Mouse (Mus musculus) heart, embryonic 13.5 days (tissue): Measurements from ENCODE around the gene Nol10. TPM values are rescaled to one million over a fixed set of nuclear protein-coding genes. Genes with fewer than 3 reads are reported as not detected.

Source experiments
- ATAC-seq: fragments of 200-750 bp; cut with Nextera tagmentation; 2 replicates; pipeline ENCODE4 v1.8.0; 2017; ENCODE audit warnings: moderate TSS enrichment; ENCODE audit not compliant: insufficient number of reproducible peaks, low FRiP score, low TSS enrichment; ENCODE audit errors: extremely low read depth
- H3K27ac ChIP-seq: fragments of 300-500 bp; sonication (generic); replicated peaks from 2 replicates; pipeline ENCODE4 v1.5.1; 2015; ENCODE audit warnings: moderate library complexity, mild to moderate bottlenecking, inconsistent platforms
- H3K27me3 ChIP-seq: fragments of 300-500 bp; sonication (generic); replicated peaks from 2 replicates; pipeline ENCODE4 v1.6.1; 2015; ENCODE audit warnings: mild to moderate bottlenecking, inconsistent platforms
- H3K36me3 ChIP-seq: fragments of 300-500 bp; sonication (generic); 2 replicates; pipeline ENCODE4 v1.6.1; 2015; ENCODE audit warnings: mild to moderate bottlenecking, inconsistent platforms
- H3K4me1 ChIP-seq: fragments of 300-500 bp; sonication (generic); 2 replicates; pipeline ENCODE4 v1.6.1; 2015; ENCODE audit warnings: inconsistent platforms
- H3K4me2 ChIP-seq: fragments of 300-500 bp; sonication (generic); 2 replicates; pipeline ENCODE4 v1.6.1; 2015; ENCODE audit warnings: inconsistent platforms, mild to moderate bottlenecking, moderate library complexity
- H3K4me3 ChIP-seq: fragments of 300-500 bp; sonication (generic); 2 replicates; pipeline ENCODE4 v1.5.1; 2015; ENCODE audit warnings: moderate library complexity, mild to moderate bottlenecking, inconsistent platforms
- H3K9ac ChIP-seq: fragments of 300-500 bp; sonication (generic); 2 replicates; pipeline ENCODE4 v1.6.1; 2015; ENCODE audit warnings: inconsistent platforms, mild to moderate bottlenecking, moderate library complexity
- H3K9me3 ChIP-seq: fragments of 300-500 bp; sonication (generic); 2 replicates; pipeline ENCODE4 v1.6.1; 2016; ENCODE audit warnings: inconsistent platforms
- WGBS: fragments of 180-500 bp; shearing (Covaris S2); methylation state at CpG from one replicate; pipeline ENCODE4 v1.1.7; 2015; ENCODE audit warnings: mixed read lengths; 5-methylcytosine and 5-hydroxymethylcytosine counted together
- polyA plus RNA-seq: library from polyadenylated mRNA; unstranded; fragments of >200 nt; fragmentation: Nextera tagmentation; extraction: Ambion mirVana; gene quantifications from 2 replicates; pipeline ENCODE4 v1.2.1, GENCODE M21; 2015

The Nol10 gene
- polyA plus RNA-seq, 1 experiment from 2014 or later: 13.2 TPM

GRCm38 (mm10) chr12:17369111-17369510 is 20.9 kb downstream of the Nol10 start:
- Histone ChIP-seq H3K36me3 (peaks cover 82% of the 10 kb centered on the region), H3K9ac (no peak overlapping the region), H3K4me2 (no peak overlapping the region), H3K9me3 (no peaks in the 10 kb centered on the region), H3K4me3 (no peak overlapping the region), H3K27ac (no peak overlapping the region), H3K27me3 (no peaks in the 10 kb centered on the region), H3K4me1 (no peaks in the 10 kb centered on the region)
- 95% methylated on average over 3 of the region's 3 CpGs for WGBS
- ATAC-seq: no peak

- no peak overlapping the region for H3K27ac ChIP-seq
- peaks cover 82% of the 10 kb centered on the region for H3K36me3 ChIP-seq
- no peaks in the 10 kb centered on the region for H3K27me3 ChIP-seq
- no peak overlapping the region for H3K4me2 ChIP-seq
- H3K9ac ChIP-seq: no peak overlapping the region
- no peak for ATAC-seq
- no peak overlapping the region for H3K4me3 ChIP-seq
- WGBS: 88% methylated on average over 7 of the region's 7 CpGs
- no peaks in the 10 kb centered on the region for H3K9me3 ChIP-seq
- H3K4me1 ChIP-seq: no peaks in the 10 kb centered on the region
Observed at GRCm38 (mm10) chr12:17369551-17370325, 21.5 kb downstream of the Nol10 start.

- no peak for ATAC-seq
- H3K4me3 ChIP-seq: no peak overlapping the region
- H3K9me3 ChIP-seq: no peaks in the 10 kb centered on the region
- no peaks in the 10 kb centered on the region for H3K4me1 ChIP-seq
- peaks cover 92% of the 10 kb centered on the region for H3K36me3 ChIP-seq
- 85% methylated on average over 8 of the region's 8 CpGs for WGBS
- no peak overlapping the region for H3K27ac ChIP-seq
- H3K4me2 ChIP-seq: no peak overlapping the region
- H3K9ac ChIP-seq: no peak overlapping the region
- no peaks in the 10 kb centered on the region for H3K27me3 ChIP-seq
Observed at GRCm38 (mm10) chr12:17371589-17372235, 23.5 kb downstream of the Nol10 start.

GRCm38 (mm10) chr12:17372696-17373095 is 24.4 kb downstream of the Nol10 start:
- Histone ChIP-seq H3K9ac (no peak overlapping the region), H3K27ac (no peak overlapping the region), H3K27me3 (no peaks in the 10 kb centered on the region), H3K4me3 (no peak overlapping the region), H3K4me1 (no peaks in the 10 kb centered on the region), H3K4me2 (no peak overlapping the region), H3K36me3 (peaks cover 97% of the 10 kb centered on the region), H3K9me3 (no peaks in the 10 kb centered on the region)
- ATAC-seq: no peak
- WGBS: 77% methylated on average over 3 of the region's 3 CpGs

GRCm38 (mm10) chr12:17373470-17373975 is 25.3 kb downstream of the Nol10 start:
- ATAC-seq: no peak
- 92% methylated on average over 5 of the region's 5 CpGs for WGBS
- Histone ChIP-seq H3K4me2 (no peak overlapping the region), H3K9me3 (no peaks in the 10 kb centered on the region), H3K36me3 (peaks cover 94% of the 10 kb centered on the region), H3K4me3 (no peak overlapping the region), H3K27ac (no peak overlapping the region), H3K27me3 (no peaks in the 10 kb centered on the region), H3K4me1 (no peaks in the 10 kb centered on the region), H3K9ac (no peak overlapping the region)

- H3K4me3 ChIP-seq: no peak overlapping the region
- no peak for ATAC-seq
- 81% methylated on average over 4 of the region's 4 CpGs for WGBS
- H3K4me2 ChIP-seq: no peak overlapping the region
- H3K4me1 ChIP-seq: no peaks in the 10 kb centered on the region
- no peak overlapping the region for H3K9ac ChIP-seq
- no peak overlapping the region for H3K27ac ChIP-seq
- no peaks in the 10 kb centered on the region for H3K9me3 ChIP-seq
- no peaks in the 10 kb centered on the region for H3K27me3 ChIP-seq
- H3K36me3 ChIP-seq: peaks cover 91% of the 10 kb centered on the region
Observed at GRCm38 (mm10) chr12:17375243-17375642, 27.0 kb downstream of the Nol10 start.

GRCm38 (mm10) chr12:17376521-17376920 is 28.3 kb downstream of the Nol10 start:
- H3K4me3 ChIP-seq: no peak overlapping the region
- no peak overlapping the region for H3K4me2 ChIP-seq
- ATAC-seq: no peak
- no peak overlapping the region for H3K9ac ChIP-seq
- H3K9me3 ChIP-seq: no peaks in the 10 kb centered on the region
- no peak overlapping the region for H3K27ac ChIP-seq
- H3K36me3 ChIP-seq: peaks cover 90% of the 10 kb centered on the region
- no peaks in the 10 kb centered on the region for H3K27me3 ChIP-seq
- H3K4me1 ChIP-seq: no peaks in the 10 kb centered on the region
- WGBS: 90% methylated on average over 6 of the region's 6 CpGs

GRCm38 (mm10) chr12:17380991-17381390 is 32.7 kb downstream of the Nol10 start:
- H3K27ac ChIP-seq: no peak overlapping the region
- H3K4me1 ChIP-seq: no peaks in the 10 kb centered on the region
- H3K36me3 ChIP-seq: peaks cover 67% of the 10 kb centered on the region
- no peak overlapping the region for H3K9ac ChIP-seq
- 88% methylated on average over 6 of the region's 6 CpGs for WGBS
- no peaks in the 10 kb centered on the region for H3K27me3 ChIP-seq
- H3K4me3 ChIP-seq: no peak overlapping the region
- no peak; the same call in 1 of the 2 replicates for ATAC-seq
- H3K4me2 ChIP-seq: no peak overlapping the region
- no peaks in the 10 kb centered on the region for H3K9me3 ChIP-seq

GRCm38 (mm10) chr12:17382759-17383158 is 34.5 kb downstream of the Nol10 start:
- Histone ChIP-seq H3K27ac (no peak overlapping the region), H3K9ac (no peak overlapping the region), H3K36me3 (peaks cover 50% of the 10 kb centered on the region), H3K4me3 (no peak overlapping the region), H3K27me3 (no peaks in the 10 kb centered on the region), H3K9me3 (no peaks in the 10 kb centered on the region), H3K4me1 (no peaks in the 10 kb centered on the region), H3K4me2 (no peak overlapping the region)
- no peak for ATAC-seq
- whole genome bisulfite sequencing: 80% methylated on average over 7 of the region's 7 CpGs

- peaks cover 14% of the 10 kb centered on the region for H3K4me1 ChIP-seq
- 76% methylated on average over 3 of the region's 3 CpGs for WGBS
- H3K27ac ChIP-seq: no peak overlapping the region
- no peak overlapping the region for H3K4me2 ChIP-seq
- H3K27me3 ChIP-seq: no peaks in the 10 kb centered on the region
- no peak for ATAC-seq
- no peak overlapping the region for H3K4me3 ChIP-seq
- no peaks in the 10 kb centered on the region for H3K9me3 ChIP-seq
- peaks cover 19% of the 10 kb centered on the region for H3K36me3 ChIP-seq
- H3K9ac ChIP-seq: no peak overlapping the region
Observed at GRCm38 (mm10) chr12:17386896-17387295, 38.6 kb downstream of the Nol10 start.

GRCm38 (mm10) chr12:17387332-17388135 is 39.3 kb downstream of the Nol10 start:
- WGBS: 76% methylated on average over 12 of the region's 12 CpGs
- Histone ChIP-seq H3K4me1 (peaks cover 14% of the 10 kb centered on the region), H3K9me3 (no peaks in the 10 kb centered on the region), H3K27ac (no peak overlapping the region), H3K9ac (no peak overlapping the region), H3K27me3 (no peaks in the 10 kb centered on the region), H3K4me3 (no peak overlapping the region), H3K4me2 (no peak overlapping the region), H3K36me3 (peaks cover 14% of the 10 kb centered on the region; the same call in 1 of the 2 replicates)
- no peak for ATAC-seq
